Mouse (Mus musculus): ENCODE data around the gene Ccdc149. TPM values are rescaled to one million over a fixed set of nuclear protein-coding genes. Genes with fewer than 3 reads are reported as not detected.

Gene Ccdc149
- polyA plus RNA-seq, 1 experiment, result not detected

- no peak for TF ChIP-seq POLR2A (IDR thresholded peaks at IDR 0.05; ENCODE audit: borderline replicate concordance, low read depth, low read length)
- no peak for TF ChIP-seq CTCF (IDR thresholded peaks at IDR 0.05; ENCODE audit: low read depth, low read length)
- no peaks in the 10 kb centered on the region for H3K4me1 ChIP-seq (ENCODE audit: control insufficient read depth, insufficient read depth, low read length)
- no peak overlapping the region for H3K4me3 ChIP-seq (ENCODE audit: insufficient read depth, low read length)
- no peak overlapping the region for H3K27ac ChIP-seq (ENCODE audit: insufficient read depth, low read depth, low read length)
Measured at GRCm38 (mm10) chr5:52350451-52350850, 120.9 kb downstream of the Ccdc149 start.

DNA sequence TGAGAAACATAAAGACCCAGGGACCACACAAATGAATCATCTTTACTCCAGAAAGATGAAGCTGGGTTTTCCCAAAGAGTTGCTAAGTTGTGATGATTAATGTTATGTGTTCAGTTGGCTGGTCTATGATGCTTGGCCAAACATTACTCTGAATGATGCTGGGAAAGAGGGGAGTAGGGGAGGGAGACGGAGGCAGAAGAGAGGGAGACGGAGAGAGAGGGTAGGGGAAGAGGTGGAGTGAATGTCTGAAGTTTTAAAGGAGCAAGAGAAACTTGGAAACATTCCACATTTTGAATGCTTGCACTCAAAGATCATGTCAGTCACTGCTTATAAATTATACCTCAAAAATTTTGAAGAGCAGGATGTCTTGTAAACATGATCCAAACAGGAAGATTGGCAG, 124.4 kb downstream of the Ccdc149 start:
- Histone ChIP-seq H3K4me3 (ENCODE audit: insufficient read depth, low read length) (no peak overlapping the region), H3K4me1 (ENCODE audit: control insufficient read depth, insufficient read depth, low read length) (no peaks in the 10 kb centered on the region), H3K27ac (ENCODE audit: insufficient read depth, low read depth, low read length) (no peak overlapping the region)
- TF ChIP-seq CTCF (IDR thresholded peaks at IDR 0.05; ENCODE audit: low read depth, low read length) (no peak), POLR2A (IDR thresholded peaks at IDR 0.05; ENCODE audit: borderline replicate concordance, low read depth, low read length) (no peak)

DNA sequence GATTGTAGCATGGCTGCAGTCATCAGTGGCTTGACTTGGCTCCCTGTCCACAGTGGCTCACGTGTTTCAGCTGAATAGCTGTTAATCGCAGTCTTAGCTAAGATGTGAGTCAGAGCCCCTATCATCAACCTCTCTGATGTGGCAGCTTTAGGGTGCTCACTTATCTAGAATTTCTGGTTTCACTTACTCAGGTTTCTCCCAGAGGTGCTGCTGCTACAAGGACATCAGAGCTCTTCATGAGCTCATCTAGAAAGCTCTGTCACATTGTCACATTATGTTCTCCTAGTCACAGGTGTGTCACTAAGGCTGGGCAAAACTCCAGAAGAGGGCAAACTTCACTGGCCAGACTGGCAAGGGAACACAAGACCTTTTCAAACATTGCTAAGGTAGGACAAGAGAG, 132.2 kb downstream of the Ccdc149 start:
- TF ChIP-seq CTCF (IDR thresholded peaks at IDR 0.05; ENCODE audit: low read depth, low read length) (no peak), POLR2A (IDR thresholded peaks at IDR 0.05; ENCODE audit: borderline replicate concordance, low read depth, low read length) (no peak)
- Histone ChIP-seq H3K27ac (ENCODE audit: insufficient read depth, low read depth, low read length) (no peak overlapping the region), H3K4me1 (ENCODE audit: control insufficient read depth, insufficient read depth, low read length) (no peaks in the 10 kb centered on the region), H3K4me3 (ENCODE audit: insufficient read depth, low read length) (no peak overlapping the region)

DNA sequence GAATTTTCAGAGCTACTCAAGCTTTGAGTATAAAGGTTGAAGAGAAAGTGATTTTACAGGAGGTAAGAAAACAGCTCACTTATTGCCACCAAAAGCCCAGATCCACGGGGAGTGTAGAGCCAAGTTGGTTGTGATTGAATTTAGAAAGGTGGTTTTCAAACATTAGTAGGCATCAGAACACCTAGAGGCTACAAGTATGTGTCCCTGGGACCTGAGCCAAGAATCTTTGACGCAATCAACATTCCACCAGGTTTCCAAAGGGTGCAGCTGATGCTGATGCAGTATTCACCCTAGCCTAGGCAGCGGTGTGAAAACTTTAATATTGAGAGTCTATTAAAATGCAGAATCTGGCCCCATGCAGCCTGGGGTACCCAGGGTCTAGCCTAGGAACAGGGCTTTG, 135.7 kb downstream of the Ccdc149 start:
- TF ChIP-seq CTCF (IDR thresholded peaks at IDR 0.05; ENCODE audit: low read depth, low read length) (no peak), POLR2A (IDR thresholded peaks at IDR 0.05; ENCODE audit: borderline replicate concordance, low read depth, low read length) (no peak)
- Histone ChIP-seq H3K27ac (ENCODE audit: insufficient read depth, low read depth, low read length) (no peak overlapping the region), H3K4me3 (ENCODE audit: insufficient read depth, low read length) (no peak overlapping the region), H3K4me1 (ENCODE audit: control insufficient read depth, insufficient read depth, low read length) (no peaks in the 10 kb centered on the region)

GRCm38 (mm10) chr5:52332120-52332519, 139.2 kb downstream of the Ccdc149 start:
- TF ChIP-seq CTCF (IDR thresholded peaks at IDR 0.05; ENCODE audit: low read depth, low read length) (no peak), POLR2A (IDR thresholded peaks at IDR 0.05; ENCODE audit: borderline replicate concordance, low read depth, low read length) (no peak)
- Histone ChIP-seq H3K4me3 (ENCODE audit: insufficient read depth, low read length) (no peak overlapping the region), H3K4me1 (ENCODE audit: control insufficient read depth, insufficient read depth, low read length) (no peaks in the 10 kb centered on the region), H3K27ac (ENCODE audit: insufficient read depth, low read depth, low read length) (no peak overlapping the region)

Other genes starting within 250 kb of the Ccdc149 start
- gene Sod3, start 107.7 kb downstream of the Ccdc149 start, polyA plus RNA-seq (2012; ENCODE audit: insufficient read depth, insufficient read length, missing spikeins), result 0.39 and 0.49 TPM in 2 replicates
- not detected in 2 replicates for gene Lgi2, start 94.9 kb upstream of the Ccdc149 start, polyA plus RNA-seq (2012; ENCODE audit: insufficient read depth, insufficient read length, missing spikeins)
- gene Sepsecs, start 198.2 kb upstream of the Ccdc149 start, polyA plus RNA-seq (2012; ENCODE audit: insufficient read depth, insufficient read length, missing spikeins), result 7.4 and 7.5 TPM in 2 replicates